Mouse (Mus musculus) embryonic fibroblast, embryonic 13.5 days (primary cell): ENCODE data around the gene Nemp1.

ENCODE experiments used
- CTCF ChIP-seq: IDR thresholded peaks from 2 replicates; pipeline ENCODE4 v1.5.1; 2011; ENCODE audit warnings: mild to moderate bottlenecking, control low read depth, low read length, moderate library complexity, borderline replicate concordance; ENCODE audit not compliant: insufficient read depth
- POLR2A ChIP-seq: IDR thresholded peaks from 2 replicates; pipeline ENCODE4 v1.6.1; 2011; ENCODE audit warnings: low read depth, mild to moderate bottlenecking, control low read depth, low read length, moderate library complexity

- TF ChIP-seq POLR2A (no peak), CTCF (peak; percentile 58; the same call in 1 of the 2 replicates)
Observed at GRCm38 (mm10) chr10:127738151-127738882, 71.6 kb downstream of the Nemp1 start.
